Mouse (Mus musculus) ES-E14 (cell line): ENCODE measurements at regions not wholly inside any gene's neighbourhood (a gene's known extent, or its start where the extent isn't known, plus 50 kb on each side); places are given as distances from the start of the nearest gene placed in this dataset.

Source experiments
- CHD2 ChIP-seq: IDR thresholded peaks from 2 replicates; pipeline ENCODE4 v1.6.1; 2014; ENCODE audit warnings: mild to moderate bottlenecking, low read depth, low read length, inconsistent platforms
- HCFC1 ChIP-seq: IDR thresholded peaks from 2 replicates; pipeline ENCODE4 v1.6.1; 2012; ENCODE audit warnings: low read length, inconsistent platforms, borderline replicate concordance; ENCODE audit not compliant: insufficient read depth
- MAFK ChIP-seq: IDR thresholded peaks from 2 replicates; pipeline ENCODE4 v1.6.1; 2014; ENCODE audit warnings: mild to moderate bottlenecking, low read depth, low read length, inconsistent platforms; ENCODE audit not compliant: insufficient read depth

DNA sequence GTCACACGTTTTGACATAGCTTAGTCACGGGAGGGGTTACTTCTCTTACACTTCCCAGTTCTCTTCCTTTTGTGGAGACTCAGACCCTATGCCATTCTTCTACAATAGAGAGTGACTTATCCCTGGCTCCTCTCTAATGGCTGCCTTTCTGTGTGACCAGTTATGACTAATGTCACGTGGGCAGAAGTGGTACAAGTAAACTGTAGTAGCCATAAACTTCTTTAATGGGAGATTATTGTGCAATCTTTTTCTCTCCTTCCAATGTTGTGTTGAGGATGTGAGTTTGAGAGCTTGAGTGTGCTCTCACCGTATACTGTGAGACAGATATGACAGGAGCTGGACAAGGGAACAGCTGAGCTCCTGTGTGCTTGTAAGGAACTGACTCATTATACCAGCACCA is 161.9 kb upstream of the Tas2r119 start:
- no peak for TF ChIP-seq HCFC1
- no peak for TF ChIP-seq CHD2
- TF ChIP-seq MAFK, result no peak
